Mouse (Mus musculus) kidney, adult 2 months (tissue): ENCODE results near the gene Crygn.

ENCODE experiments used
- CTCF ChIP-seq: fragments of 200-500 bp; conservative IDR thresholded peaks from 2 replicates; pipeline ENCODE4 v1.5.1; 2011; ENCODE audit warnings: low read depth, mild to moderate bottlenecking, control low read depth, low read length, moderate library complexity, mixed read lengths; ENCODE audit not compliant: insufficient read depth, insufficient read length
- POLR2A ChIP-seq: fragments of 200-500 bp; IDR thresholded peaks from one replicate; pipeline ENCODE4 v1.6.1; 2011; ENCODE audit warnings: low read depth, low read length, control low read depth

DNA sequence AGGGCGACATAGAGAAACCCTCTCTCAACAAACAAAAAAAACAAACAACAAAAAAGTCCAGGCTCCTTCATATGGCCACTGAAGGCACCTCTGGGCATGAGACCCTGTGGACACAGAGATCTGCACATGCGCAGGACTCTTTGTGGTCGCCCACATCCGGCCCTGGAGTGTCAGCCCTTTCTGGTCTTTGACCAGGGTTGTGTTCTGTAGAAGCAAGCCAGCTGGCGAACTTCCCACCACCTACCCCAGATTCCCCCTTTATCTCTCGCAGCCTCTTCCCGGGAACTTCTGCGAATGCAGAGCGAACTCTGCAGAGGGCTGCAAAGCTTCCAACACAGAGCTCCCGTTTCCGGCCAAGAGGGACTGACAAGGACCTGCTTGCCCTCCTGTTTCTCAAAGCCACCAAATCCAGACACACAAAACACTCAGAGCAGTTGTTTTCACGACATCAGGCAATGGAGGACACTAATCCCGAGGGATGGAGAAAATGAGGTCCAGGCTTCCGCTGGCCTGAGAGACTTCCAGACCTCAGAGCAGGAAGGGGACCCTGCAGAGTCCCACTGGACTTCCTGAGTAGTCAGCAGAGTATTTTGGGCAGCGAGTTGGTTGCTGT is 18.6 kb downstream of the Crygn start:
- no peak for TF ChIP-seq CTCF
- no peak for TF ChIP-seq POLR2A
